Mouse (Mus musculus) midbrain, embryonic 15.5 days (tissue): ENCODE data around the gene Mmp9. TPM values are rescaled to one million over a fixed set of nuclear protein-coding genes. Genes with fewer than 3 reads are reported as not detected.

Source experiments
- ATAC-seq: fragments of 200-750 bp; cut with Nextera tagmentation; replicated peaks from 2 replicates; pipeline ENCODE4 v1.8.0; 2017; ENCODE audit warnings: moderate TSS enrichment
- H3K27ac ChIP-seq: fragments of 300-500 bp; sonication (generic); 2 replicates; pipeline ENCODE4 v1.5.1; 2015; ENCODE audit warnings: mild to moderate bottlenecking, inconsistent platforms
- H3K27me3 ChIP-seq: fragments of 300-500 bp; sonication (generic); replicated peaks from 2 replicates; pipeline ENCODE4 v1.6.1; 2015; ENCODE audit warnings: inconsistent platforms
- H3K36me3 ChIP-seq: fragments of 300-500 bp; sonication (generic); replicated peaks from 2 replicates; pipeline ENCODE4 v1.6.1; 2015; ENCODE audit warnings: inconsistent platforms
- H3K4me1 ChIP-seq: fragments of 300-500 bp; sonication (generic); 2 replicates; pipeline ENCODE4 v1.6.1; 2015; ENCODE audit warnings: inconsistent platforms
- H3K4me2 ChIP-seq: fragments of 300-500 bp; sonication (generic); 2 replicates; pipeline ENCODE4 v1.6.1; 2015; ENCODE audit warnings: inconsistent platforms, mild to moderate bottlenecking, moderate library complexity
- H3K4me3 ChIP-seq: fragments of 300-500 bp; sonication (generic); 2 replicates; pipeline ENCODE4 v1.5.1; 2015; ENCODE audit warnings: mild to moderate bottlenecking, inconsistent platforms
- H3K9ac ChIP-seq: fragments of 300-500 bp; sonication (generic); 2 replicates; pipeline ENCODE4 v1.6.1; 2015; ENCODE audit warnings: mild to moderate bottlenecking, inconsistent platforms
- H3K9me3 ChIP-seq: fragments of 300-500 bp; sonication (generic); 2 replicates; pipeline ENCODE4 v1.6.1; 2016; ENCODE audit warnings: inconsistent platforms
- WGBS: fragments of 180-500 bp; shearing (Covaris S2); methylation state at CpG from one replicate; pipeline ENCODE4 v1.1.7; 2015; ENCODE audit warnings: mixed read lengths; 5-methylcytosine and 5-hydroxymethylcytosine counted together
- polyA plus RNA-seq: library from polyadenylated mRNA; unstranded; fragments of >200 nt; fragmentation: Nextera tagmentation; extraction: Ambion mirVana; gene quantifications from 2 replicates; pipeline ENCODE4 v1.2.1, GENCODE M21; 2015

Mmp9 gene
- polyA plus RNA-seq, 1 experiment from 2014 or later, result 34.3 TPM

DNA sequence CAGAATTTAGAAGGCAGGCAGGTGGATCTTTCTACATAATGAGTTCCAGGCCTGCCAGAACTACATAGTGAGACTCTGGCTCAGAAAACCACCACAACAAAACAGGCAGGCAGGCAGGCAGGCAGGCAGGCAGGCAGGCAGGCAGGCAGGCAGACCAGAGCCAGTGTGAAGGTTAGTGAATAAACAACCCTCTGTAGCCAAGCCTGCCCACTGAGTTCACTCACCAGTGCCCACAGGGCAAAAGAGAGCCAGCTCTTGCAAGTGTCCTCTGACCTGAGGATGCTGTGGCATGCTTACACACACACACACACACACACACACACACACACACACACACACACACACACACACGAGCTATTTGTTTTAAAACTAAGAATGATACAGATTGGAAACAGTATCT lies 37.1 kb upstream of the Mmp9 start:
- Histone ChIP-seq H3K36me3 (peaks cover 87% of the 10 kb centered on the region), H3K9me3 (0 out of 2 replicates have a peak, but pooled peaks cover 3% of the 10 kb centered on the region), H3K9ac (no peak overlapping the region), H3K4me3 (no peak overlapping the region), H3K4me2 (no peak overlapping the region), H3K4me1 (no peaks in the 10 kb centered on the region), H3K27ac (no peak overlapping the region), H3K27me3 (no peaks in the 10 kb centered on the region)
- 75% methylated on average over 1 of the region's 1 CpGs for WGBS
- no peak for ATAC-seq

DNA sequence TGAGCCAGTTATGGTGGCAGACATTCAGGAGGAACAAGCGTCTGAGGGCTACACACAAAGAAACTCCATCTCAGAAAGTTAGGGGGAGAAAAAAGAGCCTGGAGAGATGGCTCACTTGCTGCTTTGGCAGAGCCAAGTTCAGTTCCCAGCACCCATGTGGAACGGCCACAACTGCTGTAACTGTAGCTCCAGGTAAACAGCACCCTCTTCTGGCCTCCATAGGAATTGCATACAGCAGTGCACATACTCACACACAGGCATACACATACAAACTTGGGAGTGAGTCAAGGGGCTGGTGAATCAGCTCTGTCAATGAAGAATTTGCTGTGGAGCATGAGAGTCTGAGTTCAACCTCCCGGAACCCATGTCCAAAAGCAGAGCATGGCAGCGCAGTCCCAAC lies 34.5 kb upstream of the Mmp9 start:
- no peak overlapping the region for H3K4me3 ChIP-seq
- no peak overlapping the region for H3K4me2 ChIP-seq
- H3K9me3 ChIP-seq, result 0 out of 2 replicates have a peak, but pooled peaks cover 3% of the 10 kb centered on the region
- H3K9ac ChIP-seq, result no peak overlapping the region
- no peak overlapping the region for H3K27ac ChIP-seq
- H3K4me1 ChIP-seq, result peaks cover 17% of the 10 kb centered on the region
- 97% methylated on average over 4 of the region's 4 CpGs for WGBS
- peaks cover 74% of the 10 kb centered on the region for H3K36me3 ChIP-seq
- H3K27me3 ChIP-seq, result no peaks in the 10 kb centered on the region
- ATAC-seq, result no peak

DNA sequence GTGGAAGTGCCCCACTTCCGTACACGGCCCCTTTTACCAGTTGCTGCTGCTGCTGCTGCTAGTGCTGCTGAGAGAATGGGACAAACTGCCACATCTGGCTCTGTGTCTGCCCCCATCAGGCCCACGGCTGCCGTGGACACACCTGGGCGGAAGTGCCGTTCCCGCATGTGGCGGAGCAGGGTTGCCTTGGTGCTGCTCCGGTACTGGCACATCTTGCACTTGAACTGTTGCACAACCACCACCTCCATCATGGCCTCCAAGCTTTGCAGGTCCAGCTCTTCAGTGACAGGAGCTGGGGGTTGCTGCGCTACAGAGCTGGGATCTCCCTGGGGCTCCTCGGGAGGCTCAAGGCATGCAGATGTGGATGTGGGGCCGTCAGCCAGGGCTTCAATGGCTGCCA lies 33.1 kb upstream of the Mmp9 start:
- Histone ChIP-seq H3K4me1 (peaks cover 22% of the 10 kb centered on the region), H3K27ac (no peak overlapping the region), H3K36me3 (peaks cover 60% of the 10 kb centered on the region), H3K9me3 (0 out of 2 replicates have a peak, but pooled peaks cover 3% of the 10 kb centered on the region), H3K4me2 (no peak overlapping the region), H3K27me3 (no peaks in the 10 kb centered on the region), H3K4me3 (no peak overlapping the region), H3K9ac (no peak overlapping the region)
- WGBS, result 97% methylated on average over 12 of the region's 12 CpGs
- ATAC-seq, result no peak

DNA sequence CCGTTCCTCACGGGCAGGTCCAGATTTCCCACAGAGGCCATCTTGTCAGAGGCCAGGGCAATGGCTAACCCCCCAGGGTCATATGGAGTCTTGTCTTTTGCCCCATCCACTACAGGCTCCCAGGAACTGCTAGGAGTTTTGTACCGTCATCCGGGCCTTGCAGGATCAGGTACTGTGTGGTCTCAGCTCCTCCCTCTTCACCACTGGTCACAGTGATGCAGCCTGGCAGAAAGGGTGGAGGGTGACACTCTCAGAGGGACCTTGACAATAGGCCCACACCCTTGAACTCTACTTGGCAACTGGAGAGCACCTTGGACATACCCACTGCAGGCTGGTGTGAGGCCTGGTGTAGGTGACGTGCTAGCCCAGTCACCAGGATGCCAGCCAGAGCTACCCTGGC lies 32.6 kb upstream of the Mmp9 start:
- Histone ChIP-seq H3K27ac (no peak overlapping the region), H3K4me2 (no peak overlapping the region), H3K9ac (no peak overlapping the region), H3K9me3 (0 out of 2 replicates have a peak, but pooled peaks cover 3% of the 10 kb centered on the region), H3K4me3 (no peak overlapping the region), H3K36me3 (peaks cover 55% of the 10 kb centered on the region), H3K27me3 (no peaks in the 10 kb centered on the region), H3K4me1 (peaks cover 23% of the 10 kb centered on the region)
- no peak for ATAC-seq
- 96% methylated on average over 5 of the region's 5 CpGs for whole genome bisulfite sequencing

DNA sequence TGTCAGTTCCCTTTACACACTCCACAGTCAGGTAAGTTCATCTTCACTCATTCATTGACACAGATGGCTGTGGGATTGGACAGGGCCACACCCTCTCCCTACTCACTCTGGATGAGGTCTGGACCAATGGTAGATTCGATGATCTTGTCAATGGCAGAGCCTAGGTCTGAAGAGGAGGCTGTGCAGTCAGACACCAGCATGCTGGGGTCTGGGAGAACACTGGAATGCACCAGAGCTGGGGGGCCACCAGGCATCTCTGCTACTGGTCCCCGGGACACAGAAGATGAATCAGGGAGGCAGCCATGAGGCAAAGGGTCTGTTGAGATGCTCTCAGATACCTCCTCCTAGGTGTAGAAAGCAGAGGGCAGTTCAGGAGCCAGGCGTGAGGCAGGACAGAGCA lies 31.5 kb upstream of the Mmp9 start:
- over 99% methylated on average over 3 of the region's 3 CpGs for WGBS
- Histone ChIP-seq H3K4me3 (no peak overlapping the region), H3K27me3 (no peaks in the 10 kb centered on the region), H3K9me3 (0 out of 2 replicates have a peak, but pooled peaks cover 3% of the 10 kb centered on the region), H3K4me2 (peak overlapping the region; percentile 88), H3K27ac (no peak overlapping the region), H3K9ac (no peak overlapping the region), H3K36me3 (peaks cover 48% of the 10 kb centered on the region), H3K4me1 (peaks cover 23% of the 10 kb centered on the region)
- ATAC-seq, result no peak

DNA sequence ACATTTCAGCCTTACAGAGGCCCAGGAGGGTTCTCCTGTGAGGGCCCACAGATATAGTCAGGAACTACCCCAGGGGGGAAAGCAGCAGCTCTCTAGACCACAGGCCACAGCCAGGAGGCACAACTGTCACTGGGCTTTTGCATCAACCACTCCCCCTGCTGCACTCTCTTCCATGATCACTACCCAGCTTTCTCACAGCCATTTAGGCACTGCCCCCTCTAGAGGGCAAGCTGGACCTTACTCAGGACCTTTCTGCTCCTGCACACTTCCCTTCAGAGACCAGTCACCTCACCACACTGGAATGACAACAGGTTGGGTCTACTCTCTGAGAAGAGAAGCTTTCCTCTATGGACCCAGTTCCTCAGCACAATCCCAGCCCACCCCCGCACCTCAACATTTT lies 31.0 kb upstream of the Mmp9 start:
- 0 out of 2 replicates have a peak, but pooled peaks cover 3% of the 10 kb centered on the region for H3K9me3 ChIP-seq
- peak overlapping the region; percentile 82 for H3K4me3 ChIP-seq
- no peak for ATAC-seq
- no peaks in the 10 kb centered on the region for H3K27me3 ChIP-seq
- peaks cover 44% of the 10 kb centered on the region for H3K36me3 ChIP-seq
- H3K4me1 ChIP-seq, result peaks cover 23% of the 10 kb centered on the region
- WGBS, result 87% methylated on average over 1 of the region's 1 CpGs
- no peak overlapping the region for H3K27ac ChIP-seq
- H3K9ac ChIP-seq, result no peak overlapping the region
- H3K4me2 ChIP-seq, result peak overlapping the region; percentile 88

DNA sequence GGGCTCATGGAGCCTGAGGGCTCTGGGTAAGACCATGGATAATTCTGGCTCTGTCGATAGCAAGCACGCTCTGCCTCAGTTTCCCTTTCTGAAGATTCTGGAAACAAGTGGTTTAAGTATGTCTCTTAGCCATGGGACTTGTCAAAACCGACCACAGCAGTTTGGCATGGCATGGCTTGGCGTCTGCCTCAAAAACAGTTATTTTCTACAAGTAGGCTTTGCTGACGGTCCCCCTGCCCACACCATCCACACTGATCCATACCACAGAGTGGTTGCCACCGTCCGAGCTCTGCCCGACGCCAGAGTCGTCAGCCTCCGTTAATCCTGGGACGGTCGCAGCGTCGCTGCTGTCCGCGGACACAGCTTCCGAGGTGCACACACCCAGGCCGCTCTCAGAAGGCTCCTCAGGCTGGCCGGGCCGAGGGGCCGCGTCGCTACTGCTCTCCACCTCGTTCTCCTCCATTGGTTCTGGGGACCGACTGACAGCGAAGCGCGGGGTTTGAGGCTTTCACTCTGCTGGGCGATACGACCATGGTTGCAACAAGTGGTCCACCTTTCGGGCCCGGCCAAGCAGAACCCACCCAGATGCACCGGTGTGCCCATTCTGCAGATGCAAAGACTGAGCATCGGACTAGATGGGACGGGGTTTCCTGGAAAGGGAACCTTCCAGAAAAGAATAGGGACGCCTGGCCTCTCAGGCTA lies 30.1 kb upstream of the Mmp9 start:
- peaks cover 35% of the 10 kb centered on the region for H3K36me3 ChIP-seq
- WGBS, result 5% methylated on average over 37 of the region's 37 CpGs
- H3K9ac ChIP-seq, result peak overlapping the region; percentile 77
- H3K4me2 ChIP-seq, result peak overlapping the region; percentile 88
- peak overlapping the region; percentile 99 for H3K27ac ChIP-seq
- peaks cover 23% of the 10 kb centered on the region for H3K4me1 ChIP-seq
- H3K9me3 ChIP-seq, result 0 out of 2 replicates have a peak, but pooled peaks cover 3% of the 10 kb centered on the region
- peak overlapping the region; percentile 82 for H3K4me3 ChIP-seq
- H3K27me3 ChIP-seq, result no peaks in the 10 kb centered on the region
- peak; percentile 16; the same call in 1 of the 2 replicates for ATAC-seq

DNA sequence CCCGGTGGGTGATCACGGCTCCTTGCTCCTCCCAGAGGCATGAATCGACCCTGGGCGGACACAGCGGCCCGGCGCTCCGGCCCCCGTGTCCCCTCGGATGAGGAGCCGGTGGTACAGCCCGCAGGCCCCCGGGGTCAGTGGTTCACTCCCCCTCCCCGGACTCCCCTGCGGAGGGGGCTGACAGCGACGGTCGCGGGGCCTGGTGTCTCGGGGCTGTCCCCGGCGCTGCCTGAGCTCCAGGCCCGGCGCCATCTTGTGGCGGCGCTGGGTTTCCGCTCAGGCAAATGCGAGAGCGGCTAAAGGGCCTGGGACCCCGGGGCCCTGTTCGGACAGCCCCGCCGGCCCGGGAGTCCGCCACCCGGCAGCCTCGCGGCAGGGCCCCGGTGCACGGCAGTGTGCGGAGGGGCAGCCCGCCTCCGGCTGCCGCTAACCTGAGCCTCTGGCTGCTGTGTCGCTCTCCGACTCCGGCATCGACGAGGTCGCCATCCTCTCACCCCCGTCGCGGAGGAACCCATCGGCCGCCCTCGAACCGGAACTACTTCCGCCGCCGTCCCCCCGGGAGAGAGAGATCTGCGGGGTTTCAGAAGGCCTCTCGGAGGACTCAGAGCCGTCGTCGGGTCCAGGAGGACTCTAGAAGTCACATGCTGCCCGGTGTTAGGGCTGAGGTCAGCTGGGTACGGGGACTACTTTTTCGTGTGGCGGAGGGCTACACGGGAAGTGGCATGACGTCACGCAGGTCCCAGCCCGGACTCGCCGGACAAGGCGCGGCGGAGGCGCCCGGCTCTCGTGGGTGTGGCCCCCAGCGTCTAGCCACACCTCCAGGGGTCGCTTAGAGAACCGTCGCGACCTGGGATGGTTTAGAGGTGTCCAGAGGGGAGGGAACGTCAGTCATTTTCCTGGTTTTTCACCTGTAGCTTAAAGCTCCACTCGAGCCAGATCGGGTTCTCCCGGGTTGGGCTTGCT lies 29.2 kb upstream of the Mmp9 start, which contains the start of gene Zfp335:
Gene Zfp335, minus strand, starts transcription at position 672 of the 963 bp plus-strand sequence.
- peaks cover 23% of the 10 kb centered on the region for H3K4me1 ChIP-seq
- WGBS, result under 1% methylated on average over 90 of the region's 91 CpGs
- peak; percentile 88 for ATAC-seq
- peak within 1 kb of the TSS; percentile 77 for H3K9ac ChIP-seq
- H3K27ac ChIP-seq, result peak within 1 kb of the TSS; percentile 99
- H3K27me3 ChIP-seq, result no peaks in the 10 kb centered on the region
- 0 out of 2 replicates have a peak, but pooled peaks cover under 1% of the 10 kb centered on the region for H3K9me3 ChIP-seq
- H3K4me3 ChIP-seq, result peak within 1 kb of the TSS; percentile 82
- peaks cover 27% of the 10 kb centered on the region for H3K36me3 ChIP-seq
- H3K4me2 ChIP-seq, result peak within 1 kb of the TSS; percentile 88

DNA sequence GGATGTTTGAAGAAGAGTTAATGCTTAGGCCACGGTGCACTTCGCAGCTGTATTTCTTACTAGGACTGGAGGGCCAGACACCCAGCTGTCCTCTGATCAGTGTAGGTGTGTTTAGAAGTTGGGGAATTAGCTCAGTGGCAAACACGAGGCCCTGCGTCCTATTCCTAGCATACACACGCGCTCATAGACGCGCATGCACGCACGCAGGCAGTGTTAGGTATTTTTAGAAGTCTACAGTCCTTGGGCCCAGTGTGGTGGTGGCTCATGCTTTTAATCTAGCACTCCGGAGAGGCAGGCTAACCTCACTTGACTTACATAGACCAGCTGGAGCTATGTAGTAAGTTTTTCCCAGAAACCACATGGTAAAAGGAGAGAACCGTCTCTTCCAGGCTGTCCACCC lies 28.4 kb upstream of the Mmp9 start:
- WGBS, result 19% methylated on average over 12 of the region's 12 CpGs
- H3K27me3 ChIP-seq, result no peaks in the 10 kb centered on the region
- peak overlapping the region; percentile 77 for H3K9ac ChIP-seq
- peak overlapping the region; percentile 88 for H3K4me2 ChIP-seq
- no peaks in the 10 kb centered on the region for H3K9me3 ChIP-seq
- H3K27ac ChIP-seq, result peak overlapping the region; percentile 99
- ATAC-seq, result peak; percentile 5; the same call in 1 of the 2 replicates
- peaks cover 23% of the 10 kb centered on the region for H3K4me1 ChIP-seq
- peak overlapping the region; percentile 82 for H3K4me3 ChIP-seq
- peaks cover 20% of the 10 kb centered on the region for H3K36me3 ChIP-seq

DNA sequence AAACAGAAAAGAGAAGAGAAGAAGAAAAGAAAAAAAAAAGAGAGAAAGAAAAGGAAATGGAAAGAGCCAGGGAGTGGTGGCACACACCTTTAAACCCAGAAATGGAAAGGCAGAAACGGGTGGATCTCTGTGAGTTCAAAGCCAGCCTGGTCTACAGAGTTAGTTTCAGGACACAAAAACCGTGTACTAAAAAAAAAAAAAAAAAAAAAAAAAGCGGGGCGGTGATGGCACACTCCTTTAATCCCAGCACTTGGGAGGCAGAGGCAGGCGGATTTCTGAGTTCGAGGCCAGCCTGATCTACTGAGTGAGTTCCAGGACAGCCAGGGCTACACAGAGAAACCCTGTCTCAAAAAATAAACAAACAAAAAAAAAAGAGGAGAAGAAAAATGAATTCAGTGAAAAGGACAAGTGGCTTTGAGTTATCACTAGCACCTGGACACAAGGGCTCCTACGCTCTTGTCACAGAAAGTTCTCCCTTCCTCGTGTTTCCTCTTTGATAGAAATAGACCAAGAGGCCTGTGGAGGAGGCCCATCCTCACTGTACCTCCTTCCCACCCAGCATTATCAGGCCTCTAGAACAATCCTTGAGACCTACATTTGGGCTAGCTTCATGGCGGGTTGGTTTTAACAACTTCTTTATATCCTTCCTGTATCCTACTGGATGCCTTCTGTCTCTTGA lies 27.7 kb upstream of the Mmp9 start:
- Histone ChIP-seq H3K9ac (no peak overlapping the region), H3K36me3 (peaks cover 13% of the 10 kb centered on the region; the same call in 1 of the 2 replicates), H3K4me1 (peaks cover 23% of the 10 kb centered on the region), H3K27ac (no peak overlapping the region), H3K27me3 (no peaks in the 10 kb centered on the region), H3K4me3 (peak overlapping the region; percentile 82; the same call in 1 of the 2 replicates), H3K9me3 (no peaks in the 10 kb centered on the region), H3K4me2 (no peak overlapping the region)
- 92% methylated on average over 9 of the region's 9 CpGs for WGBS
- no peak for ATAC-seq

DNA sequence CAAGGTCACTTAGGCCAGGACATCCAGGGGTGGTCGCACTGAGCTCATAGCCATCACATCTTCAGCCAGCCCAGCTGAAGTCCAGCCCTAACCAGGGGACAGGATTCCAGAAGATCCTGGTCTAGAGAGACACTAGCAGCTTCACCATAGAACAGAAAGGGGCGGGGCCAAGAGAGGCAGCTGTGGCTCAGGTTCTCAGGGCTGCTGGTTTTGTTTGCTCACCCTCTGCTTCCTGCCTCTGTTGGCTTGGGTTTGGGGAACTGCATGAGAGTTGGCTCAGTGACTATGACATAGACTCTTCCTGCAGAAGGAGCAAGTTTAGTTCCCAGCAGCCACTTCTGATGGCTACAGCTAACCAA lies 27.2 kb upstream of the Mmp9 start:
- Histone ChIP-seq H3K4me3 (no peak overlapping the region), H3K4me2 (no peak overlapping the region), H3K27ac (no peak overlapping the region), H3K27me3 (no peaks in the 10 kb centered on the region), H3K9ac (no peak overlapping the region), H3K9me3 (no peaks in the 10 kb centered on the region), H3K36me3 (peaks cover 8% of the 10 kb centered on the region; the same call in 1 of the 2 replicates), H3K4me1 (peaks cover 23% of the 10 kb centered on the region)
- WGBS, result 92% methylated on average over 2 of the region's 2 CpGs
- ATAC-seq, result no peak

DNA sequence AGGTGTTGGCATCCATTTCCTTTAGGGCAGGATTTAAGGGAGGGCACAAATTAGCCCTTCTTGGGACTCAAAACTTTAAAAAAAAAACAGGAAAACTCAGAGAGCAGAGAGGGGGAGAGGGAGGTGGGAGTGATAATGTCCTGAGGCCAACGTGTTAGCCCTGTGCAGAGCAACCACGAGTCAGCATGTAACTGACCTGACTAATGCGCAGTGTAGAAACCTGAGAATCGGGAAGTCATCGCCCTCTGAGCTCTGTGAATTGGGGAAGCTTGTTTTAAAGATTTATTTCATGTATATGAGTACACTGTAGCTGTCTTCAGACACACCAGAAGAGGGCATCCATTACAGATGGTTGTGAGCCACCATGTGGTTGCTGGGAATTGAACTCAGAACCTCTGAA lies 23.8 kb upstream of the Mmp9 start:
- 89% methylated on average over 5 of the region's 5 CpGs for WGBS
- no peaks in the 10 kb centered on the region for H3K9me3 ChIP-seq
- no peak overlapping the region for H3K4me3 ChIP-seq
- no peak for ATAC-seq
- no peak overlapping the region for H3K4me2 ChIP-seq
- H3K27ac ChIP-seq, result no peak overlapping the region
- peaks cover 9% of the 10 kb centered on the region for H3K4me1 ChIP-seq
- H3K27me3 ChIP-seq, result no peaks in the 10 kb centered on the region
- no peaks in the 10 kb centered on the region for H3K36me3 ChIP-seq
- H3K9ac ChIP-seq, result no peak overlapping the region
